Mouse (Mus musculus): ENCODE measurements around the gene Arhgap45. TPM values are rescaled to one million over a fixed set of nuclear protein-coding genes. Genes with fewer than 3 reads are reported as not detected.
A peak's percentile ranks its signal among the peaks of the same experiment; 100 is the strongest.

Arhgap45 gene
- polyA plus RNA-seq, 1 experiment from 2014 or later, result 4.7 TPM

DNA sequence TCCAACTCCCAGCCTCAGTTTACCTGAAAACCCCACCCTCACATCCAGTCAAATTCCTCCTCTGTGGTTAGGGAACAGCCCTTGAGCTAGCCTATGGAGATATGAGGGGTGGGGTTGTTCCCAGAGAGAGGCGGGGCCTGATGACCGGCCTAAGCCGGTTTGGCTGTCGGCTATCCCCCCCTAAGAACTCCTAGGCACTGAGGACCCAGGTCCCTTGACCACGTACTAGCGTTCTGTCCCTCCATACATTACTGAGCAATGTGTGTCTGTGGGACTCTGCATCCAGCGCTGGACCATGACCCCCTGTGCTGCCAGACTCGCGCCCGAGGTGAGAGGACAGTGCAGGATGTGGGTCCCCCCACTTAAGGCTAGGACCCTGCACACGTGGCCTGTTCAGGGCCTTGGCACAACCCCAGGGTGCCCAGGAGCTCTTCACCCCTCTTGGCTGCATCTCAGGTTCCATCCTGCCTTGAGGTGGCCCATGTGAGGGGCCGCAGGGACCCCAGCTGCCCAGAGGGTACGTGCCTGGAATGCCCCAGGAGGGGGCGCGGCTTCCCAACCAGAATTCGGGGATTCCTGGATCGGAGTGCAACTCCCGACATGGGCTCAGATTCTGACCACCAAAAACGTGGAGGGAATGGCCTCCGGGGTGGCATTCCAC, 3.1 kb downstream of the Arhgap45 start:
- 6% methylated on average over 20 of the region's 20 CpGs for whole genome bisulfite sequencing
- Histone ChIP-seq H3K4me1 (peaks cover 10% of the 10 kb centered on the region), H3K4me2 (replicated peaks) (peak overlapping the region; percentile 40), H3K27me3 (replicated peaks) (peaks cover 60% of the 10 kb centered on the region), H3K9me3 (no peaks in the 10 kb centered on the region), H3K9ac (peak overlapping the region; percentile 17; the same call in 1 of the 2 replicates), H3K27ac (no peak overlapping the region), H3K36me3 (no peaks in the 10 kb centered on the region), H3K4me3 (no peak overlapping the region; the same call in 1 of the 2 replicates)
- ATAC-seq (ENCODE audit: low FRiP score, low read depth), result no peak

DNA sequence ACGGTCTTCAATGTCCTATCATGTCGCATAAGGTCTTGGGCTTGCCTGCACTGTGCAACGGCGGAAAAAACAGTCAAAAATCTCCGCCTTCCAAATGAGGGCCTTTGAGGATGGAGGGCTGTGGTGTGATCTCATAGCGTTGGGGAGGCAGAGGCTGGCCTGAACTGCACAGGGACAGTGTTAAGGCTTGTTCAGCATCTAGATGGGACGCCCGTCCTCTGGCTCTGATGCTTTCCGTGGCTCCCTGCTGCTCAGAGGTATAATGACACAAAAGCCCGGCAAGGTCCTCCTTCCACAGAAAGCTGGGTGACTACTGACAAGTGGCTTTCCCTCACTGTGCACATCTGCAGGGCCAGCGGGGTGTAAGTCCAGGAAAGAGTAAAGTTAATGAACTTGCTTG, 3.7 kb downstream of the Arhgap45 start:
- H3K4me1 ChIP-seq, result peaks cover 10% of the 10 kb centered on the region
- H3K9me3 ChIP-seq, result no peaks in the 10 kb centered on the region
- no peak overlapping the region for H3K4me3 ChIP-seq
- H3K27ac ChIP-seq, result no peak overlapping the region
- ATAC-seq (ENCODE audit: low FRiP score, low read depth), result no peak
- H3K4me2 ChIP-seq (replicated peaks), result peak overlapping the region; percentile 40
- peaks cover 54% of the 10 kb centered on the region for H3K27me3 ChIP-seq (replicated peaks)
- WGBS, result 23% methylated on average over 11 of the region's 11 CpGs
- no peaks in the 10 kb centered on the region for H3K36me3 ChIP-seq
- H3K9ac ChIP-seq, result no peak overlapping the region

DNA sequence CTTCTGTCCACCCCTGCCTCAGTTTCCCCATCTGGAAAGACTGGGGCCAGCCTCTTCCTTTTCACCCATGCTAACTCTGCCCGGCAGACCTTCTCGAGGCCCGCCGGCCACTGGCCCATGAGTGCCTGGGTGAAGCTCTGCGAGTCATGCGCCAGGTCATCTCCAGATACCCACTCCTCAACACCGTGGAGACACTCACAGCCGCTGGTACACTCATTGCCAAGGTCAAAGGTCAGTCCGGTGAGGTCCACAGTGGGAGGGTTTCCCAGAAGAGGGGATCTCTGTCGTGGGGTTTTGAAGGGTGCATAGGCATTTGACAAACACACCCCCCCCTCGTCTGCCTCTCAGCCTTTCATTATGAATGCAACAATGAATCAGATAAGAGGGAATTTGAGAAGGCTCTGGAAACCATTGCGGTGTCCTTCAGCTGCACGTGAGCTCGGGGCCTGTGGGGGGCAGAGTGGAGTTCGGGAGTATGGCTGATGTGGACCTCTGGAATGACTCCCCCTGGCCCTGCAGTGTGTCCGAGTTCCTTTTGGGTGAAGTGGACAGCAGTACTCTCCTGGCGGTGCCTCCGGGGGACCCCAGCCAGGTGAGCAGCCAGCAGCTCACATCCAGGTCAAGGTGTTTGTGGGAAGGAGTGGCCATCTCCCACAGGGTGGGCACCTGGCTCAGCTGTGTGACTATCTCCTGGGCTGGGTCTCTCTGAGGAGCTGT, 4.3 kb downstream of the Arhgap45 start:
- no peak for ATAC-seq (ENCODE audit: low FRiP score, low read depth)
- Histone ChIP-seq H3K4me2 (replicated peaks) (peak overlapping the region; percentile 40; the same call in 1 of the 2 replicates), H3K27ac (no peak overlapping the region), H3K9ac (no peak overlapping the region), H3K36me3 (no peaks in the 10 kb centered on the region), H3K4me1 (peaks cover 10% of the 10 kb centered on the region), H3K27me3 (replicated peaks) (peaks cover 49% of the 10 kb centered on the region), H3K9me3 (no peaks in the 10 kb centered on the region), H3K4me3 (no peak overlapping the region)
- WGBS, result 87% methylated on average over 18 of the region's 18 CpGs

DNA sequence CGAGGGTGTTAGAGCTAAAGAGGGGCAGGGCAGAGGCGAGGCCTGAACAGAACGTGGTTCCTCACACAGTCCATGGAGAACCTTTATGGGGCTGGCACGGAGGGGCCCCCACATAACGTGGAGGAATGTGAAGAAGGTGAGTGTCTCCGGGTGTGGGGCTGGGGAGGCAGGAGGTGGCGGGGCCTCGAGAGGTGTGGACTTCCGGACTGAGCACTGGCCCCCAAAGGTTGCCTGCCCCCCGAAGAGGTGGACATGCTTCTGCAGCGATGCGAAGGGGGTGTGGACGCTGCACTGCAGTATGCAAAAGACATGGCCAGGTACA, 4.8 kb downstream of the Arhgap45 start:
- H3K27ac ChIP-seq, result no peak overlapping the region
- no peak overlapping the region for H3K4me3 ChIP-seq
- WGBS, result 91% methylated on average over 13 of the region's 13 CpGs
- H3K4me1 ChIP-seq, result peaks cover 10% of the 10 kb centered on the region
- H3K36me3 ChIP-seq, result no peaks in the 10 kb centered on the region
- H3K27me3 ChIP-seq (replicated peaks), result peaks cover 43% of the 10 kb centered on the region
- no peak overlapping the region for H3K9ac ChIP-seq
- no peak for ATAC-seq (ENCODE audit: low FRiP score, low read depth)
- H3K9me3 ChIP-seq, result no peaks in the 10 kb centered on the region
- no peak overlapping the region for H3K4me2 ChIP-seq (replicated peaks)

DNA sequence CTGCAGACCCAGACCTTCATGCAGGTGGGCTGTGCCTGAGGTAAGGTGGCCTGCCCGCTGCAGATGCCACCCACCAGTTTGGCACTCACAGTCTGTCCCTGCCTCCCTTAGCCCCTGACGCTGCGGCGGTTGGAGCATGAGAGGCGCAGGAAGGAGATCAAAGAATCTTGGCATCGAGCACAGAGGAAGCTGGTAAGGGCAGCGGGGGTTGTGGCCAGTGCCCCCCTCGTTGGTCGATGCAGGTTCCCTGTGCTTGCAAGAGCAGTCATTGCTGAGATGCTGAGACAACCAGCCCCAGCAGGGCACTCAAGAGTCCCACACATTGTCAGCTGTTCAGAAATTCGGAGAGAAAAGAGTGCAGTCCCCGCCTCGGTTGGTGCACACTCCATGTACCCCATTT, 5.7 kb downstream of the Arhgap45 start:
- no peak overlapping the region for H3K4me3 ChIP-seq
- no peak overlapping the region for H3K4me2 ChIP-seq (replicated peaks)
- ATAC-seq (ENCODE audit: low FRiP score, low read depth), result no peak
- peaks cover 10% of the 10 kb centered on the region for H3K4me1 ChIP-seq
- H3K9ac ChIP-seq, result no peak overlapping the region
- no peak overlapping the region for H3K27ac ChIP-seq
- H3K9me3 ChIP-seq, result no peaks in the 10 kb centered on the region
- H3K36me3 ChIP-seq, result no peaks in the 10 kb centered on the region
- 92% methylated on average over 12 of the region's 12 CpGs for WGBS
- peaks cover 35% of the 10 kb centered on the region for H3K27me3 ChIP-seq (replicated peaks)

DNA sequence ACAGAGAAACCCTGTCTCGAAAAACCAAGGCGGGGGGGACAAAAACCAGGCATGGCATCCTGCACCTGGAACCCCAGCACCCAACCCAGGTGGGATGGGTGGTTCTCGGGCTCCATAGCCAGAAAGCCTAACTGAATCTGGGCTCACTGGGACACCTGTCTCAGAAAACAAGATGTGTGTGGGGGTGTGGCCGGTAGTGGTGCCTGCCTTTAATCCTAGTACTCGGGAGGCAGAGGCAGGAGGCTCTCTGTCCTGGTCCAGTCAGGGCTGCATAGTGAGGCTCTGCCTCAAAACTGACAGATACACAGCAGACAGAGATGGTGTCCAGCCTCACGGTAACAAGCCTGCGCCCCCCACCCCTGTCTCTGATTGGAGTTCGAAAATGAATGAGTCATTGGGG, 6.4 kb downstream of the Arhgap45 start:
- no peaks in the 10 kb centered on the region for H3K9me3 ChIP-seq
- H3K27ac ChIP-seq, result no peak overlapping the region
- 94% methylated on average over 8 of the region's 8 CpGs for WGBS
- H3K36me3 ChIP-seq, result no peaks in the 10 kb centered on the region
- H3K4me1 ChIP-seq, result peaks cover 10% of the 10 kb centered on the region
- no peak for ATAC-seq (ENCODE audit: low FRiP score, low read depth)
- H3K9ac ChIP-seq, result no peak overlapping the region
- no peak overlapping the region for H3K4me2 ChIP-seq (replicated peaks)
- H3K4me3 ChIP-seq, result no peak overlapping the region
- peaks cover 29% of the 10 kb centered on the region for H3K27me3 ChIP-seq (replicated peaks)

DNA sequence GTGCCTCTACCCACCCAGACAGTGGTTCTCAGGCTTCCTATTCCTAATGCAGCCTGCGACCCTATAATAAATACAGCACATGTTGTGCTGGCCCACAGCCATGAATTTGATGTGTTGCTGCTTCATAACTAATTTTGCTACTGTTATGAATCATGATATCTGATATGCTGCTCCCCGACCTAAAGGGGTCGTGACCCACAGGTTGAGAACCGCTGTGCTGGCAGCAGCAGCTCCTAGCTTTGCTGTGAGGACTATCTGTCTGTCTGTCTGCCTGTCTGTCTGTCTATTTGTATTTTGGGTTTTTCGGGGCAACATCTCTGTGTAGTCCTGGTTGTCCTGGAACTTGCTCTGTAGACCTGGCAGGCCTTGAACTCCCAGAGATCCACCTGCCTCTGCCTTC, 7.3 kb downstream of the Arhgap45 start:
- Histone ChIP-seq H3K9me3 (no peaks in the 10 kb centered on the region), H3K9ac (no peak overlapping the region), H3K27ac (no peak overlapping the region), H3K4me2 (replicated peaks) (no peak overlapping the region), H3K27me3 (replicated peaks) (peaks cover 24% of the 10 kb centered on the region), H3K36me3 (no peaks in the 10 kb centered on the region), H3K4me1 (peaks cover 10% of the 10 kb centered on the region), H3K4me3 (no peak overlapping the region)
- 87% methylated on average over 5 of the region's 5 CpGs for WGBS
- no peak for ATAC-seq (ENCODE audit: low FRiP score, low read depth)

DNA sequence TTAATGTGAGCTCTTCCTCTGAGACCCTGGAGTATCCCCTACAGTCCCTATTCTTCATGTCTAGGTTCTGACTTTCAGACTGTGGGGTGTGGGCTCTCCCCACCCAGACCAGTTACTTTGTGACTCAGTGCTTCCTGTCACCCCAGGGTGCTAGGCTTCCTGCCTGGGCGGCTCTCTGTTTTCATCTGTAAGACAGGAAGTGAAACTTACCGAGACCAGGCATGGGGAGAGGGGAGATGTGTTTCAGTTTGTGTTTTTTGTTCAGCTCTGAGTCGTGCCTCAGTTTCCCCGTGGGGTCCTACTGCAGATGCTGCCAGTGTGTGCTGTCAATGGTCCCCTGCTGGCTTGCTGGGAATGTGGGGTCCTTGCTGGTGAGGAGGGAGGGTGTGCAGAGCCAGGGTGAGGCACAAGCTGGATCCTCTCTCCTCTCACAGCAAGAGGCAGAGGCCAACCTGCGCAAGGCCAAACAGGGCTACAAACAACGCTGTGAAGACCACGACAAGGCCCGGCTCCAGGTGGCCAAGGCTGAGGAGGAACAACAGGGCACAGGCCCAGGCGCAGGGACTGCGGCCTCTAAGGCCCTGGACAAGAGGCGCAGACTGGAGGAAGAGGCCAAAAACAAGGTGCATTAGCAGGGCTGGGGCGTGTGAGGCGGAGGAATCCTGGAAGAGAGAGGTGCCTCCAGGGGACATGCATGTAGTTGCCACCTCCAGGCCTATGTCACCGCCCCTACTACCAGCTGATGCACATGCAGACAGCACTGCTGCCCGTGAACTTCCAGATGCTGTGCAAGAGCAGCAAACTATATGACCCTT, 8.0 kb downstream of the Arhgap45 start:
- Histone ChIP-seq H3K9ac (0 out of 2 replicates have a peak overlapping the region, but pooled peaks have one; percentile 26), H3K9me3 (no peaks in the 10 kb centered on the region), H3K4me1 (peaks cover 4% of the 10 kb centered on the region; the same call in 1 of the 2 replicates), H3K4me3 (no peak overlapping the region), H3K36me3 (no peaks in the 10 kb centered on the region), H3K4me2 (replicated peaks) (0 out of 2 replicates have a peak overlapping the region, but pooled peaks have one; percentile 2), H3K27me3 (replicated peaks) (peaks cover 17% of the 10 kb centered on the region), H3K27ac (no peak overlapping the region)
- WGBS, result 75% methylated on average over 15 of the region's 15 CpGs
- ATAC-seq (ENCODE audit: low FRiP score, low read depth), result no peak

DNA sequence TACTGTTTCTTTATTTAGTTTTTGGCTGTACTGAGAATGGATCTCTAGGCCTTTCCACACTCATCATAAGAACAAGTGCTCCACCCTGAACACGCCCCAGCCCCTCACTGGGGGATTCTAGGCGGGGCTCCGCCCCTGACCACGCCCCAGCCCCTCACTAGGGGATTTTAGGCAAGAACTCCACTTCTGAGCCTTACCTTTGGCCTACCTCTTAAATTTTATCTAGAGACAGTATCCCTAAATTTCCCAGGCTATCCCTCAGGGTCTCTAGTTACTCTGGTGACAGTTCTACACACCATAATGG, 8.5 kb downstream of the Arhgap45 start:
- Histone ChIP-seq H3K9ac (no peak overlapping the region), H3K27me3 (replicated peaks) (peaks cover 12% of the 10 kb centered on the region; the same call in 1 of the 2 replicates), H3K36me3 (no peaks in the 10 kb centered on the region), H3K4me1 (no peaks in the 10 kb centered on the region), H3K4me3 (no peak overlapping the region), H3K27ac (no peak overlapping the region), H3K9me3 (no peaks in the 10 kb centered on the region), H3K4me2 (replicated peaks) (no peak overlapping the region)
- no peak for ATAC-seq (ENCODE audit: low FRiP score, low read depth)
- WGBS, result 57% methylated on average over 4 of the region's 4 CpGs

DNA sequence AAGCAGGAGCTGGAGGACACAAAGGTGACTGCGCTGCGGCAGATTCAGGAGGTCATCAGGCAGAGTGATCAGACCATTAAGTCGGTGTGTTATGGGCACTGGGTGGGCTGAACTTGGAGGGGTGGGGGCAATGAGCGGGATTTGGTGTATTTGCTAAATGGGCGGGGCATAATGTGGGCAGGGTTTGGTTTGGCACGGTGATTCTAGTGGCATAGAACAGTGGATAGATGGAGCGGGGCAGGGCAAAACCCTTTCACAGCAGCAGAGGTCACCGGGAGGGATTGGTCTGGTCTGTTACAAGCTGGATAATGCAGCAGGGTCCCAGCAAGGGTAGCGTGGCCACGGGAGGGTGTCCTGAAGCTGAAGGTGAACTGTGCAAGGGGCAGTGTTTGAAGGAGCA, 9.0 kb downstream of the Arhgap45 start:
- H3K27ac ChIP-seq, result no peak overlapping the region
- H3K4me1 ChIP-seq, result no peaks in the 10 kb centered on the region
- H3K9me3 ChIP-seq, result no peaks in the 10 kb centered on the region
- WGBS, result 76% methylated on average over 10 of the region's 10 CpGs
- H3K4me3 ChIP-seq, result no peak overlapping the region
- ATAC-seq (ENCODE audit: low FRiP score, low read depth), result no peak
- H3K4me2 ChIP-seq (replicated peaks), result no peak overlapping the region
- 0 out of 2 replicates have a peak, but pooled peaks cover 8% of the 10 kb centered on the region for H3K27me3 ChIP-seq (replicated peaks)
- no peaks in the 10 kb centered on the region for H3K36me3 ChIP-seq
- H3K9ac ChIP-seq, result no peak overlapping the region

DNA sequence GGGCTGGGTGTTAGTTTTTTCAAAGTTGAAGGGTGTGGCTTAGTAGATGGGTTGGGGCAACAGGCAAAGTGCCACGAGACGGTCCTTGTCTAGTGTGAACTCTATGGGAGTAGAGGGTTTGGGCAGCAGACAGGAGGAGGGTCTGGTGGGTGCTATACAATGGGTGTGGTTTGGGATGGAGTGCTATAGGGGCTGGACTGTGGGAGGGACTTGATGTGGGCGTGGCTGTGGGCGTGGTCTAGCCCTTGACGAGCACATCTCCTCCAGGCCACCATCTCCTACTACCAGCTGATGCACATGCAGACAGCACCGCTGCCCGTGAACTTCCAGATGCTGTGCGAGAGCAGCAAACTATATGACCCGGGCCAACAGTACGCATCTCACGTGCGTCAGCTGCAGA, 9.4 kb downstream of the Arhgap45 start:
- Histone ChIP-seq H3K9ac (no peak overlapping the region), H3K9me3 (no peaks in the 10 kb centered on the region), H3K27me3 (replicated peaks) (0 out of 2 replicates have a peak, but pooled peaks cover 5% of the 10 kb centered on the region), H3K27ac (no peak overlapping the region), H3K4me1 (no peaks in the 10 kb centered on the region), H3K4me3 (no peak overlapping the region), H3K36me3 (no peaks in the 10 kb centered on the region), H3K4me2 (replicated peaks) (no peak overlapping the region)
- no peak for ATAC-seq (ENCODE audit: low FRiP score, low read depth)
- 55% methylated on average over 12 of the region's 12 CpGs for WGBS

DNA sequence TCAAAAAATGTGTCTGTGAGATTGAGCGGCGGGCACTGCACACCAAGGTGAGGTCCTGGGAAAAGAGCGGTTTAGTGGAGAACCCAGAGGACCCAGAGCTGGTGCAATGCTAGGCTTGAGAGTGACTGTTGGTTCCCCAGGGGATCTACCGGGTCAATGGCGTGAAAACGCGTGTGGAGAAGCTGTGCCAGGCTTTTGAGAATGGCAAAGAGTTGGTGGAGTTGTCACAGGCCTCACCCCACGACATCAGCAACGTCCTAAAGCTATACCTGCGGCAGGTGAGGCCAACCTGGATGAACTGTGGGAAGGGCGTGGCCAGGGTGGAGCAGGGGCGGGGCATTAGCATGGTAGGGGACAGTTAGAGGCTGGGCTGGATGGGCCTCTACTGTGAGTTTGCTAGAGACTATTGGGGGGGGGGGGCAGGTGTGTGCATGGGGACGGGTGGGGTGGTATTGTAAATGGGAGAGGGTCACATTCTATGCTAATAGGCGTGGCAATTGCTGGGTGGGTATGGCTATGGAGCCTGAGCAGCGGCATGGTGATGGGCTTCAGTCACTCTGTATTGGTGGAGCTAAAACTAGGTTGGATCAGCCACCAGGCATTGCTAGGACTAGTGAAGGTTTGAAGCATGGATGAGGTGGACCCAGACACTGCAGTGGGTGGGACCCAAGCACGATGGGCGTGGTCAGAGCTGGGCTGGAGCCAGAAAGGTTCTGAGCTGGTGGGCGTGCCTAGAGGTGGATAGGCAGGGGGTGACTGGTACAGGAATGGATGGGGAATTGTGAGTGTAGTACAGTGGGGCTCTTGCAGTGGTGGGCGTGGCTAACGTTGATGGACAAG, 11.4 kb downstream of the Arhgap45 start:
- H3K27ac ChIP-seq, result no peak overlapping the region
- no peaks in the 10 kb centered on the region for H3K27me3 ChIP-seq (replicated peaks)
- H3K4me3 ChIP-seq, result no peak overlapping the region
- no peaks in the 10 kb centered on the region for H3K9me3 ChIP-seq
- H3K9ac ChIP-seq, result no peak overlapping the region
- 72% methylated on average over 20 of the region's 20 CpGs for WGBS
- H3K4me1 ChIP-seq, result no peaks in the 10 kb centered on the region
- H3K4me2 ChIP-seq (replicated peaks), result no peak overlapping the region
- no peak for ATAC-seq (ENCODE audit: low FRiP score, low read depth)
- H3K36me3 ChIP-seq, result no peaks in the 10 kb centered on the region
